26 mouse cellular contexts compared by ENCODE assay signal in the genomic region with DNA sequence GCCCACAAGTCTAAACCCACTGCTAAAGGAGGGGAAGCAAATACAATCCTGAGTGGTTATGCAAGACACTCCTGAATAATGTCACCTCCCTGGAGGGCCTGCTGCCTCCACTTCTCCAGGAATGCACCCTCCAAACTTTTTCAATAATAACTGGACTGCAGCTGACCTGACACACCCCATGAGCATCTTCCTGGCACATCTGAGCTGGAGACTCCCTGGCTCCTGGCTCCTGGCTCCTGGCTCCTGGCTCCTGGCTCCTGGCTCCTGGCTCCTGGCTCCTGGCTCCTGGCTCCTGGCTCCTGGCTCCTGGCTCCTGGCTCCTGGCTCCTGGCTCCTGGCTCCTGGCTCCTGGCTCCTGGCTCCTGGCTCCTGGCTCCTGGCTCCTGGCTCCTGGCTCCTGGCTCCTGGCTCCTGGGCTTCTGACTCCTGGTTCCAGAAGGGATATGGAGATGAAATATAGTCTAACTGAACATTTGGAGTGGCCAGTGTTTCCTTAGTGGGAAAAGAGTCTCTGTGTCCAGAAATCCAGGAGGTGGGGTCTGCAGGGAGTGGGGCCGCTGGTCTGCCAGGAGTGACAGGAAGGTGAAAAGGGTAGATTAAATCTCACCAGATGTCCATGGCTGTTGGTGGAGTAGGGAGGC. TPM values are rescaled to one million over a fixed set of nuclear protein-coding genes. Genes with fewer than 3 reads are reported as not detected.
DNase-seq lines count a peak whose midpoint lies in the region; TF ChIP-seq lines count a peak whose summit lies in the region.
"Not testable (repeated sequence)": the region's sequence is repeated elsewhere in the genome, so short reads cannot be mapped to it uniquely, and the experiment has no call there.
"Had no signal": no experiment of that assay in that cellular context is flagged by ENCODE, and none has a peak within 500 bp of the region (broad histone marks: within the 10 kb centered on the region; RNA-seq: fewer than 3 reads in every experiment).

No protein-coding gene starts in this region.

- intact Hi-C loops in gastrocnemius, postnatal 14 days (cut with DNase I; ENCODE audit: low total_unique reads); heart, postnatal 25 days (cut with DNase I): not testable (repeated sequence)

- H3K36me3 ChIP-seq in liver, adult 2 months (ENCODE audit: control insufficient read depth, insufficient read depth, low read length) = not testable (repeated sequence)

- H3K9ac ChIP-seq in liver, adult 2 months (ENCODE audit: low read depth, low read length) = not testable (repeated sequence)

- not testable (repeated sequence) for H3K27ac ChIP-seq in liver, adult 2 months (replicated peaks; ENCODE audit: insufficient read depth, low read depth, low read length)

- H3K79me2 ChIP-seq in liver, adult 2 months (ENCODE audit: control insufficient read depth, insufficient read depth, low read length) = not testable (repeated sequence)

- TF ChIP-seq CTCF in liver, adult 2 months (IDR thresholded peaks at IDR 0.05; ENCODE audit: low read depth, low read length) = not testable (repeated sequence)

- H3K4me1 ChIP-seq in liver, adult 2 months (ENCODE audit: control insufficient read depth, insufficient read depth, low read length) = not testable (repeated sequence)

- TF ChIP-seq POLR2A in liver, adult 2 months (IDR thresholded peaks at IDR 0.05; ENCODE audit: extremely low read depth, insufficient read depth, low read length) = not testable (repeated sequence)

- H3K4me3 ChIP-seq in liver, adult 2 months (ENCODE audit: insufficient read depth, low read depth, low read length) = not testable (repeated sequence)

- H3K27me3 ChIP-seq in liver, adult 2 months (ENCODE audit: control insufficient read depth, insufficient read depth, low read length) = not testable (repeated sequence)

- WGBS in liver, adult 2 months = 52% methylated on average over 1 of the region's 1 CpGs

- DNase-seq in adrenal gland, adult 2 months = peak; percentile 6
- DNase-seq in cerebellum, adult 18-20 months = peak; percentile 60 to 63
- peak; percentile 61 to 68 for DNase-seq in cerebellum, postnatal 25 days
- peak; percentile 60 for DNase-seq in gastrocnemius, postnatal 14 days
- peak; percentile 55 for DNase-seq in heart, adult 8-10 months (ENCODE audit: low spot score)
- DNase-seq in heart, postnatal 25 days (ENCODE audit: low spot score) = peak; percentile 42
- peak; percentile 57 for DNase-seq in liver, adult 2 months (ENCODE audit: extremely low read depth, low read depth, low spot score)

RNA-seq across cellular contexts. Expression of a gene that starts 3.5 kb away (rescaled TPM):
- total RNA-seq in adrenal gland, adult 2 months (2021) = 1 to 10 TPM; 2.1 to 4.7 TPM
- 0.76 and 1.4 TPM in 2 replicates for polyA plus RNA-seq in adrenal gland, adult 2 months (2012; rRNA removed)
- total RNA-seq in gastrocnemius, postnatal 14 days (2021) = 10 to 100 TPM; 13.4 to 14.3 TPM
- 1 to 10 TPM; 2.8 to 3.9 (median 3.4) TPM for total RNA-seq in heart, adult 8-10 months (2022)
- 1 to 10 TPM; 2.3 TPM for total RNA-seq in heart, postnatal 25 days (2021)
- total RNA-seq in liver, adult 2 months (2014; rRNA removed) = 0.07 TPM in 1 of 2 replicates, not detected in the other
- polyA plus RNA-seq in liver, adult 2 months (2012; rRNA removed) = not detected in 2 replicates
- total RNA-seq: megakaryocyte, adult 5-6 weeks had no signal
- polyA plus RNA-seq: forebrain, embryonic 13.5 days; heart, embryonic 14.5 days; hindbrain, embryonic 11.5 days; limb, embryonic 12.5 days; liver, embryonic 13.5 days; midbrain, embryonic 12.5 days had no signal

RNA-seq across cellular contexts. Expression of a gene that starts 22.6 kb away (rescaled TPM):
- total RNA-seq in adrenal gland, adult 2 months (2021) = not detected
- not detected in 2 replicates for polyA plus RNA-seq in adrenal gland, adult 2 months (2012; rRNA removed)
- not detected for total RNA-seq in gastrocnemius, postnatal 14 days (2021)
- not detected for total RNA-seq in heart, adult 8-10 months (2022)
- total RNA-seq in heart, postnatal 25 days (2021) = not detected
- not detected in 2 replicates for total RNA-seq in liver, adult 2 months (2014; rRNA removed)
- not detected in 2 replicates for polyA plus RNA-seq in liver, adult 2 months (2012; rRNA removed)
- total RNA-seq: adrenal gland, postnatal 36 days; gastrocnemius, postnatal 4 days; hindbrain, postnatal 0 days; layer of hippocampus, adult 8-10 months; layer of hippocampus, postnatal 36 days; left cerebral cortex, postnatal 10 days; megakaryocyte, adult 5-6 weeks had no signal
- polyA plus RNA-seq: embryonic facial prominence, embryonic 14.5 days; forebrain, embryonic 13.5 days; heart, embryonic 14.5 days; hindbrain, embryonic 11.5 days; hindbrain, postnatal 0 days; intestine, embryonic 16.5 days; kidney, embryonic 15.5 days; limb, embryonic 12.5 days; liver, embryonic 13.5 days; lung, adult 2 months; midbrain, embryonic 12.5 days; neural tube, embryonic 15.5 days; stomach, embryonic 15.5 days had no signal

Comparison
In these comparisons a context has a peak if more than half of its experiments do, and no peak if none do; other contexts are left out.
1. DNase-seq: peak in every context shown above with its lines; median percentile 64 in cerebellum, postnatal 25 days; 62 in cerebellum, adult 18-20 months; 60 in gastrocnemius, postnatal 14 days; 57 in liver, adult 2 months; 55 in heart, adult 8-10 months; 42 in heart, postnatal 25 days; 6 in adrenal gland, adult 2 months.